Mouse (Mus musculus): ENCODE measurements around the gene Atr. TPM values are rescaled to one million over a fixed set of nuclear protein-coding genes. Genes with fewer than 3 reads are reported as not detected.

The Atr gene
- polyA plus RNA-seq, 1 experiment from 2014 or later = 3.1 TPM

DNA sequence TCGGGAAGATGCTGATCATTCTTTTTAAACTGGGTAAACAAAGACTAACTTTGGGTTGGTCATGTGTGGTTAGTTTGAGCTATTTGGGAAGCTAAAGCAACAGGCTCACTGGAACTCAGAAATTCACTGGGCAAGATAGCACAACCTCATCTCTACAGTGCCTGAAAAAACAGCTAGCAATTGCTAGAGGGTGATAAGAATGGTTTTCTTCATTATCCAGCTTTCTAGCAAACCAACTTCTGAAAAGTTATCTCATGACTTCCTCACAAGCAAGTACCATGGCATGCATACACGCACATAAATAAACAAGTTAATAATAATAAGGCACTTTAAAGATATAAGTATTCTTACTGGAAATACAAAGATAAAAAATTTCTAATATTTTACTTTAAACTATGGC, 120.9 kb downstream of the Atr start:
- no peaks in the 10 kb centered on the region for H3K9me3 ChIP-seq (replicated peaks)
- H3K4me2 ChIP-seq = no peak overlapping the region
- no peaks in the 10 kb centered on the region for H3K27me3 ChIP-seq
- no peak overlapping the region for H3K27ac ChIP-seq (replicated peaks)
- no peak overlapping the region for H3K9ac ChIP-seq
- H3K4me1 ChIP-seq (replicated peaks) = 0 out of 2 replicates have a peak, but pooled peaks cover 4% of the 10 kb centered on the region
- WGBS (ENCODE audit: insufficient replicate concordance) = 57% methylated on average over 2 of the region's 2 CpGs
- no peak overlapping the region for H3K4me3 ChIP-seq (replicated peaks)
- H3K36me3 ChIP-seq (replicated peaks) = peaks cover 54% of the 10 kb centered on the region
- ATAC-seq (ENCODE audit: insufficient read depth) = no peak

DNA sequence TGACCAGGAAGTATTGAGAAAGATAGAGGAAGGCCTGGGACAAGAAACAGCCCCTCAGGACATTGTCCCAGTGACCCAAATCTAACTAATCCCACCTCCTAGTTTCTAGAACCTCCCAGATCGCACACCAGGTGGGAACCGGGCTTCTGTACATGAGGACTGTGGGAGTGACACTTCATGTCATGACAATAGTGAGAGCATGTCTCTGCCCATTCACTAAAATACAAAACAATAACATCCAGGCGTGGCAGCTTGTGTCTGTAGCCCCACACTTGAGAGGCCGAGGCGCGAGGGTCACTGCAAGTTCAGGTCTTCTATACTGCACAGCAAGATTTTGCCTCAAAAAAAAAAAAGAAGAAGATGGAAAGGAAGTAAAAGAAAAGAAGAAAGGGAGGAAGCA, 122.5 kb downstream of the Atr start:
- Histone ChIP-seq H3K27ac (replicated peaks) (no peak overlapping the region), H3K9ac (no peak overlapping the region), H3K4me1 (replicated peaks) (0 out of 2 replicates have a peak, but pooled peaks cover 4% of the 10 kb centered on the region), H3K9me3 (replicated peaks) (no peaks in the 10 kb centered on the region), H3K4me3 (replicated peaks) (no peak overlapping the region), H3K27me3 (no peaks in the 10 kb centered on the region), H3K4me2 (no peak overlapping the region), H3K36me3 (replicated peaks) (peaks cover 60% of the 10 kb centered on the region)
- WGBS (ENCODE audit: insufficient replicate concordance) = 78% methylated on average over 6 of the region's 6 CpGs
- ATAC-seq (ENCODE audit: insufficient read depth) = no peak

DNA sequence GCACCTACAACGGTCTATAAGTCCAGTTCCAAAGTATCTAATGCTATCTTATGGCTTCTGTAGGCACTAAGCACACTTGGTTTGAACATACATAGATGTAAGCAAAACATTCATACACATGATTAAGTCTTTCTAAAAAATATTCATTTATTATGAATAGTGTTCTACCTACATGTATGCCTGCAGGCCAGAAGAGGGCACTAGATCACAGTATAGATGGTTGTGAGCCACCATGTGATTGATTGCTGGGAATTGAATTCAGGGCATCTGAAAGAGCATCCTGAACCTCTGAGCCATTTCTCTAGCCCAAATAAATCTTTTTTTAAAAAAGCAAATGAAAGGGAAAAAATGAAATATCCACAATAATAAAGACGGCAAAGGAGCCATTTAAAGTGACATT, 134.9 kb downstream of the Atr start:
- Histone ChIP-seq H3K4me3 (replicated peaks) (no peak overlapping the region), H3K4me1 (replicated peaks) (no peaks in the 10 kb centered on the region), H3K27me3 (no peaks in the 10 kb centered on the region), H3K9ac (no peak overlapping the region), H3K27ac (replicated peaks) (no peak overlapping the region), H3K4me2 (no peak overlapping the region), H3K9me3 (replicated peaks) (no peaks in the 10 kb centered on the region), H3K36me3 (replicated peaks) (peaks cover 47% of the 10 kb centered on the region)
- WGBS (ENCODE audit: insufficient replicate concordance) = 96% methylated on average over 2 of the region's 2 CpGs
- no peak for ATAC-seq (ENCODE audit: insufficient read depth)

Other genes with a start within 250 kb of the Atr start
- gene Pcolce2, start 220.0 kb upstream of the Atr start, polyA plus RNA-seq (2015; fragmentation: Nextera tagmentation; extraction: Ambion mirVana) = 5.9 and 6.2 TPM in 2 replicates
- gene Trpc1, start 107.2 kb upstream of the Atr start, polyA plus RNA-seq (2015; fragmentation: Nextera tagmentation; extraction: Ambion mirVana) = 0.46 and 0.55 TPM in 2 replicates
- 13.8 and 14.9 TPM in 2 replicates for gene Pls1, start 12.3 kb upstream of the Atr start, polyA plus RNA-seq (2015; fragmentation: Nextera tagmentation; extraction: Ambion mirVana)
- 5.1 and 5.6 TPM in 2 replicates for gene Xrn1, start 97.2 kb downstream of the Atr start, polyA plus RNA-seq (2015; fragmentation: Nextera tagmentation; extraction: Ambion mirVana)